Mouse (Mus musculus): ENCODE results near the gene Wasl.

- TF ChIP-seq POLR2A (IDR thresholded peaks at IDR 0.05; ENCODE audit: low read depth, low read length) (no peak), CTCF (conservative IDR thresholded peaks at IDR 0.05; ENCODE audit: insufficient read depth, insufficient read length, low read depth, low read length) (no peak)
These were observed 55.3 kb downstream of the Wasl start for GRCm38 (mm10) chr6:24609531-24609930.
